Mouse (Mus musculus): ENCODE measurements at regions not wholly inside any gene's neighbourhood (a gene's known extent, or its start where the extent isn't known, plus 50 kb on each side); places are given as distances from the start of the nearest gene placed in this dataset.

GRCm38 (mm10) chr9:115524161-115524560, 213.9 kb upstream of the Stt3b start:
- no peak overlapping the region for H3K4me3 ChIP-seq (replicated peaks)
- no peak for TF ChIP-seq GATA1 (IDR thresholded peaks at IDR 0.05; ENCODE audit: borderline replicate concordance, low read length)
- no peak for TF ChIP-seq FLI1 (IDR thresholded peaks at IDR 0.05; ENCODE audit: low read length)
- peaks cover 10% of the 10 kb centered on the region for H3K9me3 ChIP-seq

GRCm38 (mm10) chr9:115524591-115524990, 214.4 kb upstream of the Stt3b start:
- Histone ChIP-seq H3K9me3 (peaks cover 10% of the 10 kb centered on the region), H3K4me1 (peaks cover 19% of the 10 kb centered on the region), H3K4me3 (replicated peaks) (no peak overlapping the region), H3K36me3 (replicated peaks; ENCODE audit: low read length) (no peaks in the 10 kb centered on the region), H3K27me3 (replicated peaks) (peaks cover 25% of the 10 kb centered on the region)
- TF ChIP-seq GATA1 (IDR thresholded peaks at IDR 0.05; ENCODE audit: borderline replicate concordance, low read length) (no peak), FLI1 (IDR thresholded peaks at IDR 0.05; ENCODE audit: low read length) (no peak)

More at GRCm38 (mm10) chr9:115524161-115524560, 213.9 kb upstream of the Stt3b start:
- Histone ChIP-seq H3K36me3 (replicated peaks; ENCODE audit: low read length) (no peaks in the 10 kb centered on the region), H3K4me1 (peaks cover 19% of the 10 kb centered on the region), H3K27me3 (replicated peaks) (peaks cover 23% of the 10 kb centered on the region)

DNA sequence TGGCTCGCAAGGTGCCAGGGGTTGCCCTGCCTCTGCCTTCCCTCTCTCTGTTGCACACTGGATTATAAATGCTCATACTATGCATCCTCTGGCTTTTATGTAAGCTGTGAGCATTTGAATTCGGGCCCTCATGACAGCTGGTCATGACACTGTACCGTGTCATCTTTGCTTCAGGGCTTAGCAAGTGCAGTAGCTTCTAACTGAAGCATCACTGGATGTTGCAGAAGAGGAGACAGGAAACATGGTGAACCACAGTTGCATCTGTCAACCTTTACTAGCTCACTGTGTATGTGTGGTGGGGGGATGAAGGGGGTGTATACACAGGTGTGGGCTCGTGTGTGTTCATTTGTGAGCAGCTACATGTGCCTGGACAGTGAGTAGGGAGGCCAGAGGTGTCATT, 216.1 kb upstream of the Stt3b start:
- H3K4me3 ChIP-seq (replicated peaks), result no peak overlapping the region
- peaks cover 3% of the 10 kb centered on the region for H3K9me3 ChIP-seq
- peaks cover 15% of the 10 kb centered on the region for H3K4me1 ChIP-seq
- H3K36me3 ChIP-seq (replicated peaks; ENCODE audit: low read length), result no peaks in the 10 kb centered on the region
- peaks cover 32% of the 10 kb centered on the region for H3K27me3 ChIP-seq (replicated peaks)
- TF ChIP-seq GATA1 (IDR thresholded peaks at IDR 0.05; ENCODE audit: borderline replicate concordance, low read length) (no peak), FLI1 (IDR thresholded peaks at IDR 0.05; ENCODE audit: low read length) (no peak)

GRCm38 (mm10) chr9:115526981-115527380, 216.8 kb upstream of the Stt3b start:
- H3K4me1 ChIP-seq, result peaks cover 15% of the 10 kb centered on the region
- H3K9me3 ChIP-seq, result no peaks in the 10 kb centered on the region; the same call in 1 of the 2 replicates
- peaks cover 37% of the 10 kb centered on the region for H3K27me3 ChIP-seq (replicated peaks)
- no peak overlapping the region for H3K4me3 ChIP-seq (replicated peaks)
- H3K36me3 ChIP-seq (replicated peaks; ENCODE audit: low read length), result no peaks in the 10 kb centered on the region
- no peak for TF ChIP-seq FLI1 (IDR thresholded peaks at IDR 0.05; ENCODE audit: low read length)

- H3K36me3 ChIP-seq (replicated peaks; ENCODE audit: low read length), result no peaks in the 10 kb centered on the region
- no peak overlapping the region for H3K4me3 ChIP-seq (replicated peaks)
- H3K27me3 ChIP-seq (replicated peaks), result peaks cover 46% of the 10 kb centered on the region
- TF ChIP-seq GATA1 (IDR thresholded peaks at IDR 0.05; ENCODE audit: borderline replicate concordance, low read length), result no peak
- TF ChIP-seq FLI1 (IDR thresholded peaks at IDR 0.05; ENCODE audit: low read length), result no peak
- H3K9me3 ChIP-seq, result peaks cover 12% of the 10 kb centered on the region; the same call in 1 of the 2 replicates
- no peaks in the 10 kb centered on the region for H3K4me1 ChIP-seq
These were observed 224.0 kb upstream of the Stt3b start for GRCm38 (mm10) chr9:115534198-115534597.

GRCm38 (mm10) chr9:115543665-115544064, 233.4 kb upstream of the Stt3b start:
- Histone ChIP-seq H3K9me3 (peaks cover 16% of the 10 kb centered on the region), H3K4me1 (peaks cover 44% of the 10 kb centered on the region), H3K27me3 (replicated peaks) (peaks cover 7% of the 10 kb centered on the region), H3K36me3 (replicated peaks; ENCODE audit: low read length) (no peaks in the 10 kb centered on the region), H3K4me3 (replicated peaks) (no peak overlapping the region)
- no peak for TF ChIP-seq GATA1 (IDR thresholded peaks at IDR 0.05; ENCODE audit: borderline replicate concordance, low read length)
- TF ChIP-seq FLI1 (IDR thresholded peaks at IDR 0.05; ENCODE audit: low read length), result no peak

DNA sequence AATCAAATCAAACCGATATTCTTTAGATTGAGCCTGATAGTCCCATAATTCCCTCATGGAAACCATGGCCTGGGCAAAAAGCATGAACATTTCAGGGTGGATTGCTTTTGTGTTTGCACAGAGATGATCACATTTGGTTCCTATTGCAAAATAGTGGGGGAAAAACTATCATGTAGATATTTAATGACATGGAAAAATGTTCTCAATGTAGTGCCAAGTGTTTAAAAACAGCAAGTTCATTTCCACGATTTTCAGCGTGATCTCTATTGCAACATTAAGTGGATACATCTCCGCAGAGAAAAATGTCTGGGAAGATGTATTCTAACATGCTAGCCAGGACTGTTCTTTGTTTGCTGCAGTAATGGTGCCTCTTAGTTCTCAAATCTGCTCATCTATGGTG, 235.0 kb upstream of the Stt3b start:
- Histone ChIP-seq H3K27me3 (replicated peaks) (peaks cover 4% of the 10 kb centered on the region), H3K4me3 (replicated peaks) (no peak overlapping the region), H3K36me3 (replicated peaks; ENCODE audit: low read length) (no peaks in the 10 kb centered on the region), H3K4me1 (peaks cover 50% of the 10 kb centered on the region), H3K9me3 (peaks cover 10% of the 10 kb centered on the region)
- TF ChIP-seq GATA1 (IDR thresholded peaks at IDR 0.05; ENCODE audit: borderline replicate concordance, low read length) (no peak), FLI1 (IDR thresholded peaks at IDR 0.05; ENCODE audit: low read length) (no peak)

DNA sequence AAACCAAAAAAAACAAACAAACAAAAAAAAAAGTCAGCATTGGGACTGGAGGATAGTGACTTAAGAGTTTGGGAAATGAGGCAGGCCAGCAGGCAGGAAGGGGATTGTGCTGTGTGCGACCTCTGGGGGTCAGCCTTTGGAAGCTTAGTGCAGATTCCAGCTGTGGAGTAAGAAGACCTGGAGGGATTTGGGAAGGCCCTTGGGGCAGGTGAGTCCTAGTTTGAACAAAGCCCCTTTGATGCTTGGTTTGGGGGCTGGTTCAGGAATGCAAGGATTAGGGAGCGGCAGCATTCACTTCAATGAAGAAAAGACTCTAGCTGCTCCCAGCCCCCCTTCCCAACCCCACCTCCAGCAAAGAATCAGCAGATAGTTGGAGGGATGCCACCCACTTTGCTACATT, 235.6 kb upstream of the Stt3b start:
- Histone ChIP-seq H3K9me3 (peaks cover 10% of the 10 kb centered on the region), H3K4me3 (replicated peaks) (no peak overlapping the region), H3K4me1 (peaks cover 50% of the 10 kb centered on the region), H3K36me3 (replicated peaks; ENCODE audit: low read length) (no peaks in the 10 kb centered on the region), H3K27me3 (replicated peaks) (peaks cover 4% of the 10 kb centered on the region)
- TF ChIP-seq FLI1 (IDR thresholded peaks at IDR 0.05; ENCODE audit: low read length), result no peak

GRCm38 (mm10) chr9:115547625-115548325, 237.6 kb upstream of the Stt3b start:
- Histone ChIP-seq H3K9me3 (peaks cover 3% of the 10 kb centered on the region; the same call in 1 of the 2 replicates), H3K4me3 (replicated peaks) (no peak overlapping the region), H3K4me1 (peaks cover 49% of the 10 kb centered on the region), H3K36me3 (replicated peaks; ENCODE audit: low read length) (no peaks in the 10 kb centered on the region), H3K27me3 (replicated peaks) (peaks cover 4% of the 10 kb centered on the region)
- TF ChIP-seq GATA1 (IDR thresholded peaks at IDR 0.05; ENCODE audit: borderline replicate concordance, low read length), result no peak
- TF ChIP-seq FLI1 (IDR thresholded peaks at IDR 0.05; ENCODE audit: low read length), result no peak

GRCm38 (mm10) chr9:115548722-115549349, 238.6 kb upstream of the Stt3b start:
- Histone ChIP-seq H3K4me3 (replicated peaks) (peak overlapping the region; percentile 69), H3K36me3 (replicated peaks; ENCODE audit: low read length) (no peaks in the 10 kb centered on the region), H3K4me1 (peaks cover 45% of the 10 kb centered on the region), H3K9me3 (peaks cover 3% of the 10 kb centered on the region; the same call in 1 of the 2 replicates), H3K27me3 (replicated peaks) (peaks cover 6% of the 10 kb centered on the region)
- TF ChIP-seq GATA1 (IDR thresholded peaks at IDR 0.05; ENCODE audit: borderline replicate concordance, low read length) (no peak), FLI1 (IDR thresholded peaks at IDR 0.05; ENCODE audit: low read length) (no peak)
